Mouse (Mus musculus): ENCODE results near the gene Timm23.

DNA sequence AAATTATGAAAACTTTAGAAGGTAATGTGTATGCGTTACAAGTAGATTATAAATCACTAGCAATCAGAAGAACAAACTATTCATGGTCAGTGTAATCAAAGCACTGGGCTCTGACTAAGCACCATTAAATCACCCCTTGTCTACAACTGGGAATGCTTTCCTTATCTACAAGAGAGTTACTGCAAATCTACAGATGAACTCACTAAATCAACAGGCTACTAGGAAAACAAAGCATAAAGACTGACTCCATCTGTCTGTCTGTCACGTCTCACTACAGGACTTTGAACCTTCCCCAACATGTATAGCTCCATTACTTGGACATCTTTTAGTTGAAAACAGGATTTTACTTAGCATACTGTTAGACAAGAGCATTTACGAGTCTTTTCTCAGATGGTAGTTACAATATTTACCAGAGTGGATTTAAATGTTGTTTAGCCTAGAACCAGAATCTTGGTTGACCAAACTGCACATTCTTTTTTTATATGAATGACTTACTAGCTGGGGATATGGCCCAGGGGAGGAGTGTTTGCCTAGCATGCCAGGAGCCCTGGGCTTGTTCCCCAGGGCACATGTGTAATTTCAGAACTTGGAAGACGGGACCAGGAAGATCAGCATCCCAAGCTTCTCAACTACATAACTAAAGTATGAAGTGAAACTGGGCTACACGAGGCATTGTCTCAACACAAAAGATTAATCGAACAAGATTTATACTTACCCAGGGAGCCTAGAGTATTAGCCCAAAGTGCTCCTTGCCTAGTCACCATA, 10.9 kb downstream of the Timm23 start:
- no peak for TF ChIP-seq CTCF (IDR thresholded peaks at IDR 0.05; ENCODE audit: insufficient read depth, low read length)
- TF ChIP-seq POLR2A (IDR thresholded peaks at IDR 0.05; ENCODE audit: borderline replicate concordance, extremely low read depth, low read depth, low read length) = no peak
